Mouse (Mus musculus): ENCODE results near the gene Ces1f.

- TF ChIP-seq CTCF (conservative IDR thresholded peaks at IDR 0.05; ENCODE audit: low read length) (no peak), NANOG (IDR thresholded peaks at IDR 0.05; ENCODE audit: borderline replicate concordance, low read length) (no peak)
Measured at GRCm38 (mm10) chr8:93325123-93325522, 45.6 kb upstream of the Ces1f start.

All from E14TG2a.4 (cell line).